Mouse (Mus musculus) erythroblast, embryonic 14.5 days (primary cell): ENCODE measurements around the gene Cmtm2a. TPM values are rescaled to one million over a fixed set of nuclear protein-coding genes. Genes with fewer than 3 reads are reported as not detected.
"Not testable (repeated sequence)": the region's sequence is repeated elsewhere in the genome, so short reads cannot be mapped to it uniquely, and the experiment has no call there.

ENCODE experiments used
- H3K27me3 ChIP-seq: 2 replicates; pipeline ENCODE4 v1.6.1; 2012; ENCODE audit warnings: inconsistent platforms; ENCODE audit not compliant: control insufficient read depth
- H3K36me3 ChIP-seq: 2 replicates; pipeline ENCODE4 v1.6.1; 2012; ENCODE audit warnings: mild to moderate bottlenecking, inconsistent platforms; ENCODE audit not compliant: control insufficient read depth
- H3K4me1 ChIP-seq: 2 replicates; pipeline ENCODE4 v1.6.1; 2012; ENCODE audit warnings: inconsistent platforms; ENCODE audit not compliant: control insufficient read depth
- H3K4me3 ChIP-seq: replicated peaks from 2 replicates; pipeline ENCODE3; 2012; ENCODE audit warnings: moderate library complexity, mild to moderate bottlenecking, inconsistent platforms
- H3K9me3 ChIP-seq: 2 replicates; pipeline ENCODE4 v1.6.1; 2012; ENCODE audit warnings: low read length, inconsistent platforms, mixed read lengths; ENCODE audit not compliant: control insufficient read depth
- GATA1 ChIP-seq: IDR thresholded peaks from 2 replicates; pipeline ENCODE4 v1.6.1; 2012; ENCODE audit warnings: low read length, inconsistent platforms, mixed read lengths
- TAL1 ChIP-seq: IDR thresholded peaks from 3 replicates; pipeline ENCODE4 v1.6.1; 2012; ENCODE audit warnings: low read length, inconsistent platforms, mixed read lengths
- polyA plus RNA-seq: library from polyadenylated mRNA; stranded (reverse); fragments of >175 nt; gene quantifications from 2 replicates; pipeline ENCODE4 v1.2.3, GENCODE M21; 2012

Gene Cmtm2a
- polyA plus RNA-seq, 1 experiment: not detected

- TF ChIP-seq TAL1 (no peak), GATA1 (no peak)
- H3K4me3 ChIP-seq: no peak overlapping the region
- H3K27me3 ChIP-seq: no peaks in the 10 kb centered on the region
- peaks cover 4% of the 10 kb centered on the region for H3K4me1 ChIP-seq
- no peaks in the 10 kb centered on the region for H3K9me3 ChIP-seq
- H3K36me3 ChIP-seq: no peaks in the 10 kb centered on the region
These were observed 12.0 kb upstream of the Cmtm2a start for GRCm38 (mm10) chr8:104304962-104305361.

GRCm38 (mm10) chr8:104302536-104302935, 9.6 kb upstream of the Cmtm2a start:
- H3K36me3 ChIP-seq: not testable (repeated sequence)

GRCm38 (mm10) chr8:104301577-104301976, 8.6 kb upstream of the Cmtm2a start:
- H3K4me1 ChIP-seq, H3K36me3 ChIP-seq, H3K9me3 ChIP-seq, H3K4me3 ChIP-seq, H3K27me3 ChIP-seq: not testable (repeated sequence)

More at GRCm38 (mm10) chr8:104302536-104302935, 9.6 kb upstream of the Cmtm2a start:
- not testable (repeated sequence) for H3K4me3 ChIP-seq, H3K9me3 ChIP-seq, H3K27me3 ChIP-seq, H3K4me1 ChIP-seq

GRCm38 (mm10) chr8:104294396-104294795, 1.4 kb upstream of the Cmtm2a start:
- H3K4me3 ChIP-seq: no peak overlapping the region
- H3K4me1 ChIP-seq: no peaks in the 10 kb centered on the region; the same call in 1 of the 2 replicates
- H3K27me3 ChIP-seq: no peaks in the 10 kb centered on the region
- H3K9me3 ChIP-seq: no peaks in the 10 kb centered on the region
- TF ChIP-seq GATA1 (no peak), TAL1 (no peak)
- H3K36me3 ChIP-seq: no peaks in the 10 kb centered on the region

GRCm38 (mm10) chr8:104268937-104269440, 24.0 kb downstream of the Cmtm2a start:
- peaks cover 7% of the 10 kb centered on the region for H3K36me3 ChIP-seq
- H3K9me3 ChIP-seq: no peaks in the 10 kb centered on the region; the same call in 1 of the 2 replicates
- H3K4me1 ChIP-seq: peaks cover 2% of the 10 kb centered on the region; the same call in 1 of the 2 replicates
- H3K4me3 ChIP-seq: no peak overlapping the region
- H3K27me3 ChIP-seq: no peaks in the 10 kb centered on the region
- TF ChIP-seq TAL1 (no peak), GATA1 (no peak)

GRCm38 (mm10) chr8:104268368-104268767, 24.6 kb downstream of the Cmtm2a start:
- H3K9me3 ChIP-seq: no peaks in the 10 kb centered on the region; the same call in 1 of the 2 replicates
- TF ChIP-seq TAL1 (no peak), GATA1 (no peak)
- H3K36me3 ChIP-seq: peaks cover 13% of the 10 kb centered on the region
- H3K27me3 ChIP-seq: no peaks in the 10 kb centered on the region
- no peak overlapping the region for H3K4me3 ChIP-seq
- H3K4me1 ChIP-seq: peaks cover 2% of the 10 kb centered on the region; the same call in 1 of the 2 replicates

GRCm38 (mm10) chr8:104264271-104264935, 28.6 kb downstream of the Cmtm2a start:
- not testable (repeated sequence) for H3K4me1 ChIP-seq, H3K27me3 ChIP-seq, H3K9me3 ChIP-seq, H3K4me3 ChIP-seq
- peaks cover 24% of the 10 kb centered on the region for H3K36me3 ChIP-seq

GRCm38 (mm10) chr8:104261802-104262201, 31.2 kb downstream of the Cmtm2a start:
- H3K27me3 ChIP-seq, H3K9me3 ChIP-seq, H3K4me3 ChIP-seq, H3K4me1 ChIP-seq: not testable (repeated sequence)
- H3K36me3 ChIP-seq: peaks cover 40% of the 10 kb centered on the region

- H3K4me1 ChIP-seq: peaks cover 33% of the 10 kb centered on the region
- no peaks in the 10 kb centered on the region for H3K9me3 ChIP-seq
- peaks cover 2% of the 10 kb centered on the region for H3K36me3 ChIP-seq
- H3K27me3 ChIP-seq: no peaks in the 10 kb centered on the region
- TF ChIP-seq GATA1 (no peak), TAL1 (no peak)
- no peak overlapping the region for H3K4me3 ChIP-seq
These were observed 40.0 kb downstream of the Cmtm2a start for GRCm38 (mm10) chr8:104253016-104253415.

- peaks cover 47% of the 10 kb centered on the region for H3K4me1 ChIP-seq
These were observed 41.5 kb downstream of the Cmtm2a start for GRCm38 (mm10) chr8:104251461-104251860.

More at GRCm38 (mm10) chr8:104251461-104251860, 41.5 kb downstream of the Cmtm2a start:
- Histone ChIP-seq H3K9me3 (no peaks in the 10 kb centered on the region), H3K27me3 (no peaks in the 10 kb centered on the region), H3K4me3 (peak overlapping the region; percentile 69), H3K36me3 (no peaks in the 10 kb centered on the region)
- no peak for TF ChIP-seq TAL1
- TF ChIP-seq GATA1: no peak
